Mouse (Mus musculus): ENCODE results near the gene 6330403K07Rik. TPM values are rescaled to one million over a fixed set of nuclear protein-coding genes. Genes with fewer than 3 reads are reported as not detected.

The 6330403K07Rik gene
- 321 and 327 TPM in 2 replicates for polyA plus RNA-seq (2016; fragmentation: Nextera tagmentation; extraction: Ambion mirVana)

GRCm38 (mm10) chr11:71033163-71033761 lies at the start of gene 6330403K07Rik:
TSS of gene 6330403K07Rik (minus strand) at chr11:71033513.
- no peaks in the 10 kb centered on the region for H3K9me3 ChIP-seq
- peak; percentile 95 for ATAC-seq (ENCODE audit: low FRiP score)
- peak within 1 kb of the TSS; percentile 74 for H3K4me2 ChIP-seq
- H3K27ac ChIP-seq = peak within 1 kb of the TSS; percentile 96
- peak within 1 kb of the TSS; percentile 66 for H3K4me3 ChIP-seq (replicated peaks)
- peaks cover 4% of the 10 kb centered on the region; the same call in 1 of the 2 replicates for H3K36me3 ChIP-seq (replicated peaks)
- peak within 1 kb of the TSS; percentile 85 for H3K9ac ChIP-seq
- under 1% methylated on average over 29 of the region's 31 CpGs for WGBS
- H3K27me3 ChIP-seq = no peaks in the 10 kb centered on the region
- H3K4me1 ChIP-seq = peaks cover 30% of the 10 kb centered on the region

DNA sequence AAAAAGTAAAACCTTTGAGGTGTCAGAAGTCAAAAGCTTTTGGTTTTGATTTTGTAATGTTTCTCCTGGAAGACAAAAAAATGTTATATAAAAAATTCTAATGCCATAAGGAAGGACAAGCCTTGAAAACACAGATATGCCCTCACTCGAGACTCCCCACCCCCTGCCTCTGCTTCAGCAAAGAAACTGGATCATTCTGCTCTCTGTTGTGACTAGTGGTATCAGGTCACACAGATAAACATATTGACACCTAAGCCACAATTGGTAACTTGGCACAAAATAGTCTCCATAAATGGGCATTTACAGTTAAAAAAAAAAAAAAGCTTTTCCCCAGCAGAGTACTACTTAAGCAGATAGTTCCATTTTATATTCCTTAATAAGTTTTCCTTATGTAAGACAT lies 43.0 kb upstream of the 6330403K07Rik start:
- Histone ChIP-seq H3K27ac (no peak overlapping the region), H3K4me2 (no peak overlapping the region), H3K9ac (no peak overlapping the region), H3K4me3 (replicated peaks) (no peak overlapping the region), H3K9me3 (peaks cover 15% of the 10 kb centered on the region), H3K36me3 (replicated peaks) (no peaks in the 10 kb centered on the region), H3K4me1 (no peaks in the 10 kb centered on the region), H3K27me3 (no peaks in the 10 kb centered on the region)
- ATAC-seq (ENCODE audit: low FRiP score) = no peak
- 84% methylated on average over 1 of the region's 1 CpGs for WGBS

DNA sequence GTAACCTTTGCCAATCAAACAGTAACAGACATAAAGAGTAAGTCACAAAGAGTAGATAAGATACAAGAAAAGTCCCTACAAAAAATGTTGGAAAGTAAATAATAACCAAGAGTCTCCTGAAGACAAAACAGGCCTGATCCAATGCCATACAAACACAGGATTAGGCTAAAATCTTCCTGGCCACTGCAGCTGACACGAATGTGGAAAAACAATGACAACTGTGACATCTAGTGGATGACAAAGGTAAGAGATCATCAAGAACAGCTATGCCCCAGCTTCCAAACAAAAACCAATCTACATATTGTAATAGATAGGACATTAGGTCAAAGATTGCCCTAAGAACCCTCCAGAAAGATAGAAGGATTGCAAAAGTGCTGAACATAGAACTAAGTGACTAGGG lies 19.2 kb upstream of the 6330403K07Rik start:
- Histone ChIP-seq H3K4me1 (no peaks in the 10 kb centered on the region), H3K27me3 (peaks cover 7% of the 10 kb centered on the region; the same call in 1 of the 2 replicates), H3K27ac (no peak overlapping the region), H3K4me2 (no peak overlapping the region), H3K36me3 (replicated peaks) (no peaks in the 10 kb centered on the region), H3K9ac (no peak overlapping the region), H3K4me3 (replicated peaks) (no peak overlapping the region), H3K9me3 (no peaks in the 10 kb centered on the region)
- ATAC-seq (ENCODE audit: low FRiP score) = no peak
- WGBS = 0% methylated on average over 1 of the region's 1 CpGs

DNA sequence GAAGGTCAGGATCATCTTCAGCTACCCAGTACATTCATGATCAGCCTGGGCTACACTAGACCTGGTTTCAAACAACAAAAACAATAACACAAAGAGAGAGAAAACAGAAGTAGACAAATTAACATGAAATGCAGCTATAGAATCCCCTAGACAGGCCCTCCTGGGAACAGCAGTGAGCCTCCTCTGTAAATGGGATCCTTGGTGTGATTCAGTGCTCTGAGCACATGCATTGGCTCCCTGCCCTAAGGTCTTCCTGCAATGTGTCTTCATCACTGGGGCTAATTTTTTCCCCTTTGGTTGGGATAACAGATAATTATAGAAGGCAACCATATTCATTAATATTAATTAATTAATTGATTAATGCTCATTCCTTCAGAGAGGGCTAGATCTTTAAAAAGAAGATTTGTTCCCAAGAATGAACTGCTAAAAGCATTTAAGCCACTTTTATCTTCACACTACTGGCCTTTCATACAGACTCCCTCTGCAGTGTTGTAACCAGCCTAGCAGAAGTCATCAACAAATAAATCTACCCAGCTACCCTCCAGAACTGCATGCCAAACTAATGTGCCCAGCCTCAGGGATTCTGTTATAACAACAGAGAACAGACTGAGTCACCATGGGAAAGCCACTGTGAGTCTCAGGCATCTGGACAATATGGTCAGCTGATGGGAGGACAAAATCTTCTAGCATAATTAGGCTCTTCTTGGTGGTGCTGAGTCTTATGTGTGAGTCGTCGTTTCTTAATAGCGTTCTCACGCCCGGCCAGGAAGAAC lies 6.4 kb upstream of the 6330403K07Rik start:
- Histone ChIP-seq H3K36me3 (replicated peaks) (no peaks in the 10 kb centered on the region), H3K4me1 (no peaks in the 10 kb centered on the region; the same call in 1 of the 2 replicates), H3K4me3 (replicated peaks) (no peak overlapping the region), H3K9ac (no peak overlapping the region), H3K9me3 (no peaks in the 10 kb centered on the region), H3K27me3 (no peaks in the 10 kb centered on the region), H3K27ac (no peak overlapping the region), H3K4me2 (no peak overlapping the region)
- ATAC-seq (ENCODE audit: low FRiP score) = no peak
- WGBS = 96% methylated on average over 5 of the region's 5 CpGs

GRCm38 (mm10) chr11:71032491-71033162 lies 686 bp downstream of the 6330403K07Rik start:
- peak overlapping the region; percentile 96 for H3K27ac ChIP-seq
- H3K4me1 ChIP-seq = peaks cover 30% of the 10 kb centered on the region
- H3K9ac ChIP-seq = peak overlapping the region; percentile 85
- no peaks in the 10 kb centered on the region for H3K27me3 ChIP-seq
- H3K9me3 ChIP-seq = no peaks in the 10 kb centered on the region
- H3K4me3 ChIP-seq (replicated peaks) = peak overlapping the region; percentile 66
- peaks cover 9% of the 10 kb centered on the region for H3K36me3 ChIP-seq (replicated peaks)
- peak overlapping the region; percentile 74 for H3K4me2 ChIP-seq
- ATAC-seq (ENCODE audit: low FRiP score) = peak; percentile 39
- 3% methylated on average over 26 of the region's 26 CpGs for WGBS

DNA sequence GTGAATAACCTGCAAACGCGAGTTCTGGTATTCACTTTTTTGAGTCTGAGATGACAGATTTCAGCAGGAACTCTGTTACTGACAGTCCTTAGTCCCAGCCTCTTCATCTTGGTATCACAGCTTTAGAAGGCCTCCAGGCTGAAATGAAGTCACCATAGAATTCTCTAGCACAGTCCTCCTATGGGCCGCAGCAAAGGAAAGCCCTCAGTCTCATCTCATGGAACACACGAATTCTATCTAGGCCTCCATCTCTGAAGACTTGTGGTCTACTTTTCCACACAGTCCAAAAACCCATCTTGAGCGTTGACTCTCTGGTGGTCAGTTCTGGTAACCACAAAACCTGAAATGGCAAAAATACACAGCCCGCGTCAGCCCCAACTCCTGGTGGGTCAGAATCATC lies 1.2 kb downstream of the 6330403K07Rik start:
- H3K9me3 ChIP-seq = no peaks in the 10 kb centered on the region
- peaks cover 14% of the 10 kb centered on the region for H3K36me3 ChIP-seq (replicated peaks)
- peak overlapping the region; percentile 66 for H3K4me3 ChIP-seq (replicated peaks)
- H3K27ac ChIP-seq = peak overlapping the region; percentile 96
- peak overlapping the region; percentile 85 for H3K9ac ChIP-seq
- peak overlapping the region; percentile 74 for H3K4me2 ChIP-seq
- WGBS = 61% methylated on average over 7 of the region's 7 CpGs
- H3K27me3 ChIP-seq = no peaks in the 10 kb centered on the region
- no peak for ATAC-seq (ENCODE audit: low FRiP score)
- H3K4me1 ChIP-seq = peaks cover 30% of the 10 kb centered on the region

- no peak for ATAC-seq (ENCODE audit: low FRiP score)
- H3K27me3 ChIP-seq = no peaks in the 10 kb centered on the region
- H3K36me3 ChIP-seq (replicated peaks) = peaks cover 39% of the 10 kb centered on the region
- no peak overlapping the region for H3K27ac ChIP-seq
- H3K9me3 ChIP-seq = no peaks in the 10 kb centered on the region
- peaks cover 30% of the 10 kb centered on the region for H3K4me1 ChIP-seq
- no peak overlapping the region for H3K4me3 ChIP-seq (replicated peaks)
- no peak overlapping the region for H3K4me2 ChIP-seq
- no peak overlapping the region for H3K9ac ChIP-seq
- 69% methylated on average over 3 of the region's 3 CpGs for WGBS
Observed at GRCm38 (mm10) chr11:71029403-71030118, 3.8 kb downstream of the 6330403K07Rik start.

DNA sequence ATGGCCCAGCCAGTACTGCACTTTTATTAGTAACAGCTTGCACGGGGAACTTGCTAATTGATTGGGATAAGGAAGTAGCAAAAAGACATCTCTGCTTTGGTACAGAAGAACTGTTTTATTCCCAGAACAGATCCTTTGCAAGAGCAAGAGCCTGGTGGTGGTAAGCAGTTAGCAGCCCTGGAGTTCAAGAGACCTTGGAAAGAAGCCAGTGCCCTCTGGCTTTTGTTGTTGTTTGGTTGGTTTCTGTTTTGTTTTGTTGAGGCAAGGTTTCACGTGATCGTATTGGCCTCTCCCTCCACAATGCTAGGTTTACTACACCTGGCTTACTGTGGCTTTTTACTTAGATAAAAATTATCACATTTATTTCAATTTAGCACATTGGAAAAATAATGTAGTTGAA lies 5.0 kb downstream of the 6330403K07Rik start:
- Histone ChIP-seq H3K27ac (no peak overlapping the region), H3K36me3 (replicated peaks) (peaks cover 49% of the 10 kb centered on the region), H3K4me2 (no peak overlapping the region), H3K4me1 (peaks cover 20% of the 10 kb centered on the region), H3K9me3 (no peaks in the 10 kb centered on the region), H3K4me3 (replicated peaks) (no peak overlapping the region), H3K9ac (no peak overlapping the region), H3K27me3 (no peaks in the 10 kb centered on the region)
- 84% methylated on average over 3 of the region's 3 CpGs for WGBS
- ATAC-seq (ENCODE audit: low FRiP score) = no peak

GRCm38 (mm10) chr11:71019201-71020068 lies 13.9 kb downstream of the 6330403K07Rik start, which contains the start of the genes Mis12 and Derl2:
TSS of gene Mis12 (plus strand) at chr11:71019611.
TSS of gene Derl2 (minus strand) at chr11:71019841.
- H3K27me3 ChIP-seq = no peaks in the 10 kb centered on the region
- H3K4me3 ChIP-seq (replicated peaks) = peak within 1 kb of the TSS; percentile 85
- peaks cover 34% of the 10 kb centered on the region for H3K4me1 ChIP-seq
- peaks cover 23% of the 10 kb centered on the region for H3K36me3 ChIP-seq (replicated peaks)
- under 1% methylated on average over 70 of the region's 71 CpGs for WGBS
- ATAC-seq (ENCODE audit: low FRiP score) = peak; percentile 100
- H3K27ac ChIP-seq = peak within 1 kb of the TSS; percentile 91
- no peaks in the 10 kb centered on the region for H3K9me3 ChIP-seq
- H3K4me2 ChIP-seq = peak within 1 kb of the TSS; percentile 75
- H3K9ac ChIP-seq = peak within 1 kb of the TSS; percentile 90

DNA sequence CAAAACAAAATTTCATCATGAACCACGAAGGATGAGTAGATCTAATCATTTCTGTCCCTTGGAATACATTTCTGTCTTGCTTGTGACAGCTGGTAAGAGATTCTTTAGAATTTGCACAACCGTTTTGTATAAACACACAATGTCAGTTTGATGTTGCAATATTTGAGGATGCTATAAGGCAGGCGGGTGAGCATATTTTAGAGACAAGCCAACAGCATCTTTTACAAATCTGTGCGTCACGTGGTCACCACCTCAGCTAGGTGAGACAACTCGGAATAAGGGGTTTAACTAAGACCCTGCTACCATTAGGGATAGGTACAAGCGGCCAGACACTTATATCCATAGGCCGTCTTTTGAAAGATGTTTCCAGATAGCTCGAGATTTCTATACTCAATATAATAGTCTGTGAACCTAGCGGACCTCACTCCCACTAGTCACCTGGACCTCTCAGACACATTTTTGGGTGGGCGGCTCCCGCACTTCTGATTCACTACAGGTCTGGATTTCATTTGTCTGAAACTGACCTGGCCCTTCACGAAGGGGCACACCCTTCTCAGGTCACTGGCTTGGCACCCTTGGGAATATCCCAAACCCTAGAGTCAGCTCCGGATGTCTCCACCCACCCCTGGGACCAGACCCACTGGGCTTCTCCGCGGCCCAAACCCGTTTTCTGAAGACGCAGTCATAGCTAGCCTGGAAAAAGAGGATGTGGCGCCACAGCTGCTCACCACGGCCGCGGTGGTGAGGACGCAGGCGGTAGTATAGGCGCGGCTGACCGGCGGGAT lies 14.7 kb downstream of the 6330403K07Rik start:
- H3K4me1 ChIP-seq = peaks cover 34% of the 10 kb centered on the region
- peak; percentile 37; the same call in 1 of the 2 replicates for ATAC-seq (ENCODE audit: low FRiP score)

More for the DNA sequence above, 14.7 kb downstream of the 6330403K07Rik start:
- Histone ChIP-seq H3K9ac (peak overlapping the region; percentile 90), H3K9me3 (no peaks in the 10 kb centered on the region), H3K27ac (peak overlapping the region; percentile 84), H3K27me3 (no peaks in the 10 kb centered on the region), H3K36me3 (replicated peaks) (peaks cover 21% of the 10 kb centered on the region), H3K4me3 (replicated peaks) (peak overlapping the region; percentile 85), H3K4me2 (peak overlapping the region; percentile 71)
- 5% methylated on average over 28 of the region's 28 CpGs for WGBS
